Mouse (Mus musculus) retina, postnatal 1 day (tissue): Measurements from ENCODE around the gene Gigyf1.

Experiments
- DNase-seq: peaks from one replicate; pipeline ENCODE4 v3.0.0-alpha.2; 2012

The Gigyf1 gene

DNA sequence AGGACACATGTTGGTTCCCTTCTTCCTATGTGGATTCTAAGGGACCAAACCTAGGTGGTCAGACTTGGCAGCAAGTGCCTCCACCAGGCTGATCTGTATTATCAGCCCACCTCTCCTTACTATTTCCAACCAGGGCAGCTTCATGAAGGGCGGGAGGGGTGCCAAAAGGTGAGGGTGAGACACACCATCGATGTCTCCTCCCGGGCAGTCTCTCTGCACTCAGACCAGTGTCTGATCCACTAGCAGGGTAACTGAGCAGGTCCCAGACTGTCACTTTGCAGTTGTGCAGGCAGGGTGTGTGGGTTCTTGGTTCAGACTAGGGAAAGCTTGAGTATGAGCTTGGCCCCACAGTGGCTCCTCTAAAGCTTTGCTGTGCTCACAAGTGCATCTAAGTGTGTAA, 3.5 kb upstream of the Gigyf1 start:
- DNase-seq: no peak

DNA sequence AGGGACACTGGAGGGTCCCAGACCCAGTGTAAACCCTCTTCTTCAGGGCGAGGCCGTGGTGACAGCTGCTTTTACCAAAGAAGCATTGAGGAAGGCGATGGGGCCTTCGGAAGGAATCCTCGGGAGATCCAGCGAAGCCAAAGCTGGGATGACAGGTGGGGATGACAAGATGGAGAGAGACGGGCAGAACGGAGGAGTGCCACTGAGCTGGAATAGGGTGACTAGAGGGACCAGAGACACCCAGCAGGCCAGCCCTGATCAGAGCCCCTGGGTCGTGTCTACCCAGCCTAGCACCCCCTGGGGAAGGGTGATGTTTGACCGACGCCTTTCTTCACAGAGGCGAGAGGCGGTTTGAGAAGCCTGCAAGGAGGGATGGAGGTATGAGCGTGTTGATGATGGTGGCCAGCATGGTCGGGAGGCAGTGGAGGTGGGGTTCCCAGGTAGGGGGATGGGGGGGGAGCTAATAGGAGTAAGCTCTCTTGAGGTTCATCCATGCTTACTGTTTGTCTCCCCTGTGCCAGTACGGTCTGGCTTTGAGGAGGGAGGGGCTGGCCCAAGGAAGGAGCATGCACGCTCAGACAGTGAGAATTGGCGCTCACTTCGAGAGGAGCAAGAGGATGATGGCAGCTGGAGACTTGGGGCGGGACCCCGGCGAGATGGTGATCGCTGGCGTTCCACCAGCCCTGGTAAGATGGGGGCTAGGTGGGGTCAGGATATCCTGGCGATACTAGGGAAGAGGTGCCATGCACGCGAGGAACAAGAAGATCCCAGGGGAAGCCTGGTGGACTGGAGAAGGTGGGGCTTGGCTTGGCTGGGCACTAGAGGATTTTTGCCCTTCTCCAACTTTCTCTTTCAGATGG, 1.6 kb downstream of the Gigyf1 start:
- no peak for DNase-seq

DNA sequence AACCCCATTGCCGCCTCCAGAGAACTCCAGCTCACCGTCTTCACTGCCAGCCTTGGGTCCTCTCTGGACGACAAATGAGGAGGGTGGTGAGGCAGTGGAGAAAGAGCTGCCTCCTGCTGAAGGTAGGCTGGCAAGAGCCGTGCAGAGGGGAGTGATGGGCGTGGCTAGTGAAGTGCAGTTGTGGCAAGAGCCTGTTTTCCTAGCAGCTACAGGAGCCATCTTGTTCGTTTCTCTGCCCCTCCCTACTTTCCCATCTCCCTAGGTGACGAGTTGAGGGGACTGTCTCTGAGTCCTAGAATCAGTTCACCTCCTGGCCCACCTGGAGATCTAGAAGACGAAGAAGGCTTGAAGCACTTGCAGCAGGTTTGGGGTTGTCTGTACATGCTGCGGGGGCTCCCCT, 3.5 kb downstream of the Gigyf1 start:
- no peak for DNase-seq

DNA sequence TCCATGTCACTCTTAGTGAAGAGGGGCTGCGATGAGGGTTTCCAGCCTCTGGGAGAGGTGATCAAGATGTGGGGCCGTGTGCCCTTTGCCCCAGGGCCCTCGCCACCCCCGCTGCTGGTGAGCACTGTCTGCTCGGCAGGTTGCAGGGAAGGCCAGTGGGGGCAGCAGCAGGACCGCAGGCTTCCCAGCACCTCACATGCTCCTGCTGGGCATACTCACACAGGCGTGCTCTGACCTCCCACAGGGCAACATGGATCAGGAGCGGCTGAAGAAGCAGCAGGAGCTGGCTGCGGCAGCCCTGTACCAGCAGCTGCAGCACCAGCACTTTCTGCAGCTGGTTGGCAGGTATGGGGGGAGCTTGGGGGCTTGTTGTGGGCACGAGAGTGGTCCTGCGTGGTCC, 4.4 kb downstream of the Gigyf1 start:
- DNase-seq: no peak

- DNase-seq: no peak
Observed at GRCm38 (mm10) chr5:137523396-137524250, 5.3 kb downstream of the Gigyf1 start.

DNA sequence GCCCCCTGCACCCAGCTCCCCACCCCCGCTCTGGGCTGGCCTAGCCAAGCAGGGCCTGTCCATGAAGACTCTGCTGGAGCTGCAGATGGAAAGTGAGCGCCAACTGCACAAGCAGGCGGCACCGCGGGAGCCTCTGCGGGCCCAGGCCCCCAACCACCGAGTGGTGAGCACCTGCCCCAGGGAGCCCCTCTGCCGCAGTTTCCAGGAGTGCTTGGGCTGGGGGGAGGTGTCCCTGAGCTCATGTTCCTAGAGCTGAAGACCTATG, 5.8 kb downstream of the Gigyf1 start:
- no peak for DNase-seq

- DNase-seq: no peak
Observed at GRCm38 (mm10) chr5:137524671-137525070, 6.3 kb downstream of the Gigyf1 start.

GRCm38 (mm10) chr5:137525511-137525910, 7.2 kb downstream of the Gigyf1 start:
- DNase-seq: no peak

DNA sequence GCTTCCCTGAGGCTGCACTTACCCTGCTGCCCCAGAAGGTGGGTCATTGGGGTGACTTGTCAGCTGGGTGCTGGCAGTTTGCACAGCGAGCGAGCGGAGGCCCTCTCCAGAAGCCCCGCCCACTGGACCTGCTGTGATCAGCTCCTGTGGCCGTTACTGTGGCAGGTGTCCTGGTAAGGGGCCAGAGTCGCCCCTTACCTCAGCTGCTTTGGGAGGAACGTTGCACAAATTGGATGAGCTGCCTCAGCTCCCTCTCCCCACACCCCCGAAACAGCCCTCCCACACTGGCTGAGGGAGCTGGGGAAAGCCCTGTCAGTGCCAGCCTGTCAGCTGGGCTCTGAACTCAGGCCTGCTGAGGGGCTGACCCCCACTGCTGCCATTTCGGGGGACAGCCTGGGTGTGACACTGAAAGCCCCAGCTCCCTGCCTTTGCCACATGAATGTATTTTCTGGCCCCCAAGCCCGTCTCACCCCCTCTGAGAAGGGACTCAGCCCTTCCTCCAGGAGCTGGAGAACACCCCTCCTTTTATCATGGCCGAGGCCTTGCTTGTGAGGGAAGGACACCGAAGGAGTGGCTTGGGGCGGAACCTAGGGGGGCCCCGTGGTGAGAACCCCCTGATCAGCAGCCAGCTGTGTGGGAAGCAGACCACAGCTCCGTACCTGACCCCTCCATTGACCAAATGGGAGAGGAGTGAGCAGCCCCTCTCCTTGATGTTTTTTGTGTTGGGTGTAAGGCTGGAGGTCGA, 8.0 kb downstream of the Gigyf1 start:
- DNase-seq: peak; percentile 78

DNA sequence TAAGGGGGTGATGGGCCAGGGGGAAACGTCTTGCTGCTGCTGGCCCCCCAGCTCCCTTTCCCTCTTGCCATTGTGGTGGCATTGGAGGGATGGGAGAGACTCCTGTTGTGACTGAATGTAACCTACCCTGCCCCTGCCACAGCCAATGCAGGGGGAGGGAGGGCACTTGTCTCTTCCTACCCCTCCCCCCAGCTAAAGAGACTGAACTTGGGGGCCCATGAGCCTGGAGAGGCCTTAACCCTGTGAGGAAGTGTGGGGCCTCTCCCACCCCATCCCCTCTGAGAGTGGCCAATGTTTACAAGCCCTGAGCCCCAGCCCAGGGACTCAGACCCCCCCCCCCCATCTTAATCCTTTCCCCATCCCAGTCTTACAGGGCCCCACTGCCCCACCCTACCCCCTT, 9.1 kb downstream of the Gigyf1 start:
- DNase-seq: no peak

GRCm38 (mm10) chr5:137528247-137528968, 10.1 kb downstream of the Gigyf1 start:
- no peak for DNase-seq

GRCm38 (mm10) chr5:137529221-137529995, 11.1 kb downstream of the Gigyf1 start:
- DNase-seq: no peak

DNA sequence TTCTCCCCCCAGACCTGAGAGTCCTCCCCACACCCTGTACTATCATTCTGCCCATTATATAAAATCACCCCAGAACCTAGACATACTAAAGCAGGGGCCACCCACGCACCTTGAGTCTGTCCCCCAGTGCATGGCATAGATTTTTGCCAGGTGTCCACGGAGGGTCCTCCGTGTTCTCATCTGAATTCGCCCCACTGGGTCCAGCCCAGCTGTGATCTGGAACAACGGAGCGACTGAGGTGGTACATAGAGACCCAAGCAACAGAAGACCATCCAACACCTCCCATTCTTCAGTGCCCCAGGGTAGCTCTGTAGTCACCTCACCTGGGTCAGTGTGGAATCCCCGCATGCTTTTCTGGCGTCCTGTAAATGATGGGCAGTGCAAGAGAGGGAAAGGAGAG, 11.7 kb downstream of the Gigyf1 start:
- no peak for DNase-seq

DNA sequence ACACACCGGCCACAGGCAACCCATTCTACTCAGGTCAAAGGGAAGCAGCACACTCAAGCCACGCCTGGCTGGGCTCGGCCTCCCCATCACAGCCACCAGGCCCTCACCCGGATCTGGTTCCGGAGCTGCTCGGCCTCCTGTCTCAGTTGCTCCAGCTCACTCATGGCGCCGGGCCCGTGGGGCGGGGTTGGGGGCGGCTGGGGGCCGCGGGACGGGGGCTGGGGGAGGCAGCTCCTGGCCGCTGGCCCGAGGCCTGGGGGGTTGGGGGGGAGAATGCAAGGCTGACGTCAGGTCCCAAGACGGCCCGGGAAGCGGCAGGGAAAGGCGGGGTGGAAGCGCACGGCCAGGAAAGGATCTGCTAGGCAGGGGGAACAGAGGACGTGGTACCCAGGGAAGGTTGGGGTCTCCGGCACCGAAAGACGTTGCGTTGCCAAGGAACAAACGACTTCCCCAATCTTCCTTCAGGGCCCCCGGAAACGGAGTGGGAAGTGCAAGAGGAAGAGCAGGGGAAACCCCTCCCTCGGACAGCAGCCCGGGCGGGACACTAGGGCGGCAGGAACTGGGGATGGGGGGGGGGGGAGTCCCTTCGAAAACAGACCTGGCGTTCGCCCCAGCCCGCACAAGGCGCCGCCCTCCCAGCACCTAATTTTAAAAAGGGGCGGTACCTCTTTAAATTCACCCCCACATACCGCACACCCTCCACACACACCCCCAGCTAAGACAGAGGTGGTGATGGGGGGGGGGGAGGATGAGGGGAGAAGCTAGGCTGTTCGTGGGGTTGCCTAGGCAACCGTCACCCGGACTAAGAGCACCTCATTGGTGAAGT, 12.5 kb downstream of the Gigyf1 start:
- peak; percentile 69 for DNase-seq

DNA sequence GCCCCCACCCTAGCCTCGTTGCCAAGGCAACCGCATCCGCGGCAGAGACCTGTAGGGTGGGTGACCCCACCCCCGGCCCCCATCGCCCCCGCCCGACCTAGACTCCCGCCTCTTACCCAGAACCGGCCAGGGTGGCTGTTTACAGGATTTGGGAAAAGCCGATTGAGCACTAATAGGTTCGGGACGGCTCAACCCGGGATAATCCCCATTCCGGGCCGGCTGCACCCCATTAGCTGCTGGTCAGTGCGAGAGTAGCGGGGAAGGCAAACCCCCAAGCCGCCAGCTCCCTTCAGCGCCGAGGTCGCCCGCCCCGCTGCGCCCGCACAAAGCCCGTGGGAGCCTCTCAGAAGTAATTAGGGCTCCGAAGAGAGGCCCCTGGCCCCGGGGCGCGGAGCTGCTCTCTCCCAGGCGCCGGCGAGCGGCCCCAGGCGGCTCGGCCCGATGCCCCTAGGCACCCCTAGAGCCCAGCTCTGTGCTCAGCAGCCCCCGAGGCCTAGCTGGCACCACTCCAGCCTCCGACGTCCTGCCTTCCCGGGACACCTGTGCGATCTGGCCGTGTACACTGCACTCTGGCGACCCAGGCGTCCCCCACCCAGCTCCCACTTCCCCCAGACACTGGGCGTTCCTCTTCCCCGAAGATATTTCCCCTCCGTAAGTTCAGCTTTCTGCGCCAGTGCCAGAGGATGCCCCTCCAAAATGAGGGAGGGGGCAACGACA, 13.2 kb downstream of the Gigyf1 start:
- DNase-seq: peak; percentile 95

- DNase-seq: no peak
Observed at GRCm38 (mm10) chr5:137532131-137532807, 13.9 kb downstream of the Gigyf1 start.

DNA sequence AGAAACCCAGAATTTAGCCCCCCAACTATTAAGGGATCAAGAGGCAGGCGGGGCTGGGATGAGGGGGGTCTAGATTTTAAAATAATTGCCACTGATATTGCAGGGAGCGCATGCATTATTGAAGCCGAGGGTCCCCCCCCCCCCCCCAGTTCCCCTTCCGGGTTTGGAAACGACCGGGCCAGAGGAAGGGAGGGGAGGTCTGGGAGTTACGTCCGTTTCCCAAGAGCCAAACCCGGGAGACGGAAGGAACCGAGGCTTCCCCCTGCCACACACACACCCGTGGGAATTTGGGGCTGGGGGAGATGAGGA, 14.4 kb downstream of the Gigyf1 start:
- DNase-seq: no peak

DNA sequence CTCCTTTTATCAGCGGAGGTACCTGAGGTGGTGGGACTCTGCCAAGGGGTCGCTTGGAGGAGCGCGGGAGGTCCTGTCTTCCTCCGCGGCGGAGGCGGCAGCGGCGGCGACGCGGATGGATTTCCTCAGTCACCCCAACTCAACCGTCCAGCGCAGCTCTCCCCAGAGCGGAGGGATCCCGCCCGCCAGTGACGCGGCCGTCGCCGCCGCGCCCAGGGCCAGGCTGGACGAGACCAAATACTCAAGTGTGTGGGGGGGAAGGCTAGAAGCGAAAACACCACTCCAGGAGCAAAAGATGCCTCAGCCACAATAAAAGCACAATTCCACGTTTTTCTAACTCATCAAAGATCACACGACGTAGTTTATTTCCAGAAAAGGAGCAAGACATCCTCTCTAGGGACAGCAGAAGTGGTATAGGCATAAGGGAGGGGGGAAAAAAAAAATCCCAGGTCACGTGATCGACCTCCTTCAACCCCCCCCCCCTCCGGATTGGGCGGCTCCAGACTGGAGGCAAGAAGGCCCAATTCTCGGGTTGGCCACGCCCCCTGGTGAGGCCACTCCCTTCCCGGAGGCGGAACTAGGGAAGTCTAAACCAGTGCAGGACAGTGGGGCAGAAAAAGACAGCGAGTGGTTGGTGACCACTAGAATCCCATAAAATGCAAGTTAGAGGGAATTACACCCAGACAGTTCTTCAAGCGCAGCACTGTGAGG, 14.9 kb downstream of the Gigyf1 start, which contains the start of the genes Epo and Gnb2:
Epo (minus strand) TSS at position 126 of the 711 bp plus-strand sequence.
Gnb2 (minus strand) TSS at position 394 of the 711 bp plus-strand sequence.
- DNase-seq: peak; percentile 99

DNA sequence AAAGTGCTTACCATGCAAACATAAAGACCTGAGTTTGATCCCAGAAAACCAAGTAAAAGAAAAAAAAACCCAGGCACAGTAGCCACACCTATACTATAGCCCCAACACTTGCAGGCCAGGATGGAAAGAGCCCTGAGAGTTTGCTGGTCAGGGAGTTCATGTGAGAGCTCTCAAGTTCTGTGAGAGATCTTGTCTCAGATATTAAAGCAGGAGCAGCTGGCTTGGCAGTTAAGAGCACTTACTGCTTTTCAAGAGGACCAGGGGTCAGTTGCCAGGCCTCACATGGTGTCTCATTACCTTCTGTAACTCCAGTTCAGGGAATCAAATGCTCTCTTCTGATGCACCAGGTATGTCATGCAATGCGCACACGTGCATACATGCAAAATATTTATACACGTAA, 16.4 kb downstream of the Gigyf1 start:
- no peak for DNase-seq
